Mouse (Mus musculus): Measurements from ENCODE around the gene Syn1. TPM values are rescaled to one million over a fixed set of nuclear protein-coding genes. Genes with fewer than 3 reads are reported as not detected.

The Syn1 gene
- polyA plus RNA-seq, 1 experiment from 2014 or later = 0.05 TPM

DNA sequence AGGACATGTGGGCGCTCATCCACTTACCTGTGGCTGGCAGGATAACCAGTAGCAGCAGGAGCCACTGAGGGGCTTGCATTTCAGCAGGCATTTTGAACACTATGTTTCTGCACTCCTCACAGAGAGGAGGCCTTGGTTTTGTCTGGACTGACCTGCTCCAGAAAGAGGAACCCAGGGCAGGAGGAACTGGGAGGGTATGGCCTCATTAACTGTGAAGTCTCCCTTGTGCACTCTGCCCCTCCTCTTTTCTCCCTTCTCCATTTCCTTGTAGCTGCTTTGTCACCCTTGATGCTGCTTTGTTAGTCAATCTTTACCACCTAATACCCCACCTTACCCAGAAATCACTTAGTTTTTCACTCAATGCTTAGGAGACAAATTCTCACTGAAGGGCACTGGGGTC lies 10.6 kb upstream of the Syn1 start, which contains the start of gene Cfp:
Gene Cfp (minus strand): TSS at position 192 of the 400 bp plus-strand sequence.
- no peak for TF ChIP-seq EP300 (IDR thresholded peaks at IDR 0.05; ENCODE audit: low read depth)
- no peak for TF ChIP-seq CTCF (IDR thresholded peaks at IDR 0.05; ENCODE audit: low read depth)

DNA sequence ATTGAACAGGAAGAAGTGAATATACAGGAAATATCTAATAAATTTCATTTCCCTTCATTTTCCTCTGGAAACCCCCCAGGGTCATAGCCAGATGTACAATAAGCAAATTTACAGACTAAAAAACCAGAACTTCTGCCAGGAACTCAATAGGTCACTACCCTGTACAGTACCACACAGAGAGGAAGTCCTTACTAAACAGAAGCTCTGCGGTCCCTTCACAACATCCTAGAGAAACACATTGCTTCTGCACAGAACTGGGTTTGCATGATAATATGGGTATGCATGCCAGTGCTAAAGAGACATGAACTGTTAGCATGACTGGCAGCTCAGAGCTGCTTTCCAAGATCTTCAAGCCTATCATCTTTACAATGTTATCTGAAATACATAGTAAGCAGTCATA lies 9.1 kb upstream of the Syn1 start:
- WGBS (ENCODE audit: insufficient replicate concordance) = 35% methylated on average over 1 of the region's 1 CpGs
- TF ChIP-seq CTCF (IDR thresholded peaks at IDR 0.05; ENCODE audit: low read depth) = no peak
- TF ChIP-seq EP300 (IDR thresholded peaks at IDR 0.05; ENCODE audit: low read depth) = no peak
- no peak overlapping the region for H3K9ac ChIP-seq (replicated peaks)
- H3K27ac ChIP-seq (ENCODE audit: low read depth) = no peak overlapping the region
- 0 out of 2 replicates have a peak overlapping the region, but pooled peaks have one; percentile 17 for H3K4me3 ChIP-seq (ENCODE audit: low read depth, low read length)
- no peaks in the 10 kb centered on the region for H3K27me3 ChIP-seq (ENCODE audit: insufficient read depth, low read length)
- 0 out of 2 replicates have a peak, but pooled peaks have one; percentile 35 for ATAC-seq
- DNase-seq = no peak
- H3K4me1 ChIP-seq (ENCODE audit: insufficient read depth) = no peaks in the 10 kb centered on the region
- no peaks in the 10 kb centered on the region for H3K9me3 ChIP-seq (ENCODE audit: low read length)
- H3K4me2 ChIP-seq (ENCODE audit: low read depth, low read length) = no peak overlapping the region; the same call in 1 of the 2 replicates
- H3K36me3 ChIP-seq (replicated peaks; ENCODE audit: insufficient read depth, low read length) = no peaks in the 10 kb centered on the region; the same call in 1 of the 2 replicates

More for the DNA sequence above, 10.6 kb upstream of the Syn1 start, which contains the start of gene Cfp:
- Histone ChIP-seq H3K4me2 (ENCODE audit: low read depth, low read length) (peak within 1 kb of the TSS; percentile 26; the same call in 1 of the 2 replicates), H3K9me3 (ENCODE audit: low read length) (no peaks in the 10 kb centered on the region), H3K27ac (ENCODE audit: low read depth) (peak within 1 kb of the TSS; percentile 60), H3K27me3 (ENCODE audit: insufficient read depth, low read length) (no peaks in the 10 kb centered on the region), H3K36me3 (replicated peaks; ENCODE audit: insufficient read depth, low read length) (no peaks in the 10 kb centered on the region; the same call in 1 of the 2 replicates), H3K4me3 (ENCODE audit: low read depth, low read length) (0 out of 2 replicates have a peak within 1 kb of the TSS, but pooled peaks have one; percentile 17), H3K4me1 (ENCODE audit: insufficient read depth) (no peaks in the 10 kb centered on the region), H3K9ac (replicated peaks) (no peak within 1 kb of the TSS)
- DNase-seq (no peak), ATAC-seq (peak; percentile 52; the same call in 1 of the 2 replicates)
- 43% methylated on average over 1 of the region's 1 CpGs for WGBS (ENCODE audit: insufficient replicate concordance)

DNA sequence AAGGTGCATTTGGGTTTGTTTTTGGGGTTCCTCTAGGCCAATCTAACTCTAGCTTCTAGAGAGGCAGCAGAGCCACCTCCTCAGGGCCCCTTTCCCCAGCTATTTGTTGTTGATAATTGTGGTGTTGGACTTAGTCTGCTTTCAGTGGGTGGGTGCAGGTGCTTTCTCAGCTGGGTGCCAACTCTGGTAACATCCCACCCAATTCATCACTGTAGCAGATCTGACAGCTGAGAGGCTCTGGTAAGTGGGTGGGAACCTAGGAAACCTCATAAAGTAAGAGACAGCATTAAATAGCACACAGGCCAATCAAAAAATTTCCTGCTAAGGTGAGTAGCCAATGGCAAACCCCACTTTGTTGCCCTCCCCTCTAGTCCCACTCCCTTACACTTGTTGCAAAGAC lies 4.2 kb upstream of the Syn1 start:
- ATAC-seq (no peak), DNase-seq (no peak)
- TF ChIP-seq EP300 (IDR thresholded peaks at IDR 0.05; ENCODE audit: low read depth) = no peak
- no peak for TF ChIP-seq CTCF (IDR thresholded peaks at IDR 0.05; ENCODE audit: low read depth)
- no peak overlapping the region for H3K4me2 ChIP-seq (ENCODE audit: low read depth, low read length)
- 0 out of 2 replicates have a peak, but pooled peaks cover 4% of the 10 kb centered on the region for H3K4me1 ChIP-seq (ENCODE audit: insufficient read depth)
- no peak overlapping the region for H3K27ac ChIP-seq (ENCODE audit: low read depth)
- H3K36me3 ChIP-seq (replicated peaks; ENCODE audit: insufficient read depth, low read length) = no peaks in the 10 kb centered on the region; the same call in 1 of the 2 replicates
- no peak overlapping the region for H3K9ac ChIP-seq (replicated peaks)
- no peaks in the 10 kb centered on the region for H3K9me3 ChIP-seq (ENCODE audit: low read length)
- peaks cover 13% of the 10 kb centered on the region for H3K27me3 ChIP-seq (ENCODE audit: insufficient read depth, low read length)
- no peak overlapping the region for H3K4me3 ChIP-seq (ENCODE audit: low read depth, low read length)

DNA sequence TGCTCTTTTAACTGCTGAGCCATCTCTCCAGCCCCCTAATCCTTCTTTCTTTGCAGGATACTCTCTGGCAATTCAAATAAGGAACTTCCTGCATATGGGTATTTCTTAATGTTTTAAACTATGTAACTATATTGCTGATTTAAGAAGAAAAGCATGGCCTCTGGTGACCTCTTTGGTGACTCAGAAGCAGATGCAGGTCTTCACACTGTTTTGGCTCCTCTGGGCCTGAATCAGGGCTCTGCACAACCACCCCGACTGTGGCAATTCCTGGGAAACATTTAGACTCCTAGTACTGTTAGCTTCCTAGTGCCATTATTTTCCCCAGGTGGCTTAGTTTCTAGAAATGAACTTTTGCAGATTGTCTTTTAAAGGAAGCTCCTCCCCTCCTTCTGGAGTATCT lies 2.7 kb upstream of the Syn1 start:
- H3K9me3 ChIP-seq (ENCODE audit: low read length) = no peaks in the 10 kb centered on the region
- ATAC-seq = no peak
- 0 out of 2 replicates have a peak, but pooled peaks cover 4% of the 10 kb centered on the region for H3K4me1 ChIP-seq (ENCODE audit: insufficient read depth)
- H3K9ac ChIP-seq (replicated peaks) = no peak overlapping the region
- H3K27ac ChIP-seq (ENCODE audit: low read depth) = no peak overlapping the region
- no peak overlapping the region for H3K4me2 ChIP-seq (ENCODE audit: low read depth, low read length)
- H3K4me3 ChIP-seq (ENCODE audit: low read depth, low read length) = no peak overlapping the region
- WGBS (ENCODE audit: insufficient replicate concordance) = 65% methylated on average over 1 of the region's 1 CpGs
- H3K27me3 ChIP-seq (ENCODE audit: insufficient read depth, low read length) = peaks cover 21% of the 10 kb centered on the region
- no peaks in the 10 kb centered on the region for H3K36me3 ChIP-seq (replicated peaks; ENCODE audit: insufficient read depth, low read length)
- DNase-seq = no peak
- no peak for TF ChIP-seq CTCF (IDR thresholded peaks at IDR 0.05; ENCODE audit: low read depth)
- no peak for TF ChIP-seq EP300 (IDR thresholded peaks at IDR 0.05; ENCODE audit: low read depth)

DNA sequence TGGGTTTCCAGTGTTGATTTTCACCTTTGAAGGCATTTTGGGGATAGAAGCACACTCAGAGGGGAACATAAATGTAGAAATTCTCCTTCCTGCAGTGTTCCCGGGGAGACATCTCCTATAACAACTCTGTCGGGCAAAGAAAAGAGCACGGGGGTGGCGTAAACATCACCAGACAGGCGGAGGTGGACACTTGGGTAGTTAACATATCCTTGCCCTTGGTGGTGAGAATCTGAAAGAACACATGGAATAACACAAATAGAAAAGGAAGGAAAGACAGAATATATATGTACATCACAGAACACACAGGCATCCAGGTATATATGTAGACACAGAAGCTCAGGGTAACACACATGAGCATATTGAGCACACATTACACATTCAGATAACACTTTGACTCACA lies 562 bp upstream of the Syn1 start:
- Histone ChIP-seq H3K27me3 (ENCODE audit: insufficient read depth, low read length) (peaks cover 24% of the 10 kb centered on the region), H3K36me3 (replicated peaks; ENCODE audit: insufficient read depth, low read length) (no peaks in the 10 kb centered on the region), H3K9ac (replicated peaks) (no peak overlapping the region), H3K4me1 (ENCODE audit: insufficient read depth) (0 out of 2 replicates have a peak, but pooled peaks cover 4% of the 10 kb centered on the region), H3K4me3 (ENCODE audit: low read depth, low read length) (no peak overlapping the region), H3K9me3 (ENCODE audit: low read length) (no peaks in the 10 kb centered on the region), H3K27ac (ENCODE audit: low read depth) (no peak overlapping the region), H3K4me2 (ENCODE audit: low read depth, low read length) (no peak overlapping the region)
- no peak for DNase-seq
- ATAC-seq = no peak
- TF ChIP-seq CTCF (IDR thresholded peaks at IDR 0.05; ENCODE audit: low read depth) (no peak), EP300 (IDR thresholded peaks at IDR 0.05; ENCODE audit: low read depth) (no peak)
- WGBS (ENCODE audit: insufficient replicate concordance) = 45% methylated on average over 5 of the region's 5 CpGs

DNA sequence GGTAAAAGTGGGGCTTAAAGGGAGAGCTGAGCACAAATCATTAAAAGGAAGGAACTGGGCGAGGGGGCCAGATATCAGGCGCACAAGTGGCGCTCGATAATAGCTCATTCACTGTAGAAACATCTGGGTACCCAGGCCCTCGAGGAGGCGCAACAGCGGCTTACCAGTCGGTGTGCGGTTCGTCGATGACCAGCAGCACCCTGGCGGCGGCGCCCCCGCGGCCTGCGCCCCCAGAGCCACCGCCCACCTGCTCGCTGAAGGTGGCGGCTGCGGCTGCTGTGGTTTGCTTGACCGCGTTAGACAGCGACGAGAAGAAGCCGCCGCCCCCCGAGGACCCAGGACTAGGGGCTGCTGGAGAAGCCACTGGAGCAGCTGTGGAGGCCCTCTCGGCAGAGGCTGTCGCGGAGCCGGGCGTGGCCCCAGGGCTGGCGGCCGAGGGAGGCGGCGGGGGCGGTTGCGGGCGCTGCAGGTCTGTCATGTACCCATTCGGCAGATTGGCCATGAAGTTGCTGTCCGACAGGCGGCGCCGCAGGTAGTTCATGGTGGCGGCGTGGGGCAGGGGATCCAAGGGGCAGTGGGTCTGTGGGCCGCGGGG lies 458 bp downstream of the Syn1 start:
- Histone ChIP-seq H3K9ac (replicated peaks) (no peak overlapping the region), H3K36me3 (replicated peaks; ENCODE audit: insufficient read depth, low read length) (no peaks in the 10 kb centered on the region), H3K9me3 (ENCODE audit: low read length) (no peaks in the 10 kb centered on the region), H3K4me3 (ENCODE audit: low read depth, low read length) (peak overlapping the region; percentile 40), H3K4me1 (ENCODE audit: insufficient read depth) (0 out of 2 replicates have a peak, but pooled peaks cover 4% of the 10 kb centered on the region), H3K4me2 (ENCODE audit: low read depth, low read length) (peak overlapping the region; percentile 69), H3K27ac (ENCODE audit: low read depth) (no peak overlapping the region), H3K27me3 (ENCODE audit: insufficient read depth, low read length) (peaks cover 24% of the 10 kb centered on the region)
- DNase-seq (no peak), ATAC-seq (peak; percentile 23; the same call in 1 of the 2 replicates)
- TF ChIP-seq CTCF (IDR thresholded peaks at IDR 0.05; ENCODE audit: low read depth) (no peak), EP300 (IDR thresholded peaks at IDR 0.05; ENCODE audit: low read depth) (no peak)
- 15% methylated on average over 43 of the region's 49 CpGs for WGBS (ENCODE audit: insufficient replicate concordance)

All from liver, postnatal 0 days (tissue).